Mouse (Mus musculus) forebrain, embryonic 10.5 days (tissue): ENCODE data around the gene Prss33. TPM values are rescaled to one million over a fixed set of nuclear protein-coding genes. Genes with fewer than 3 reads are reported as not detected.

Experiments used
- DNase-seq: peaks from one replicate; pipeline ENCODE4 v3.0.0-alpha.2; 2017; ENCODE audit warnings: low spot score; ENCODE audit errors: extremely low spot score
- H3K27ac ChIP-seq: fragments of 300-500 bp; sonication (generic); 2 replicates; pipeline ENCODE4 v1.5.1; 2016; ENCODE audit warnings: mild to moderate bottlenecking
- H3K27me3 ChIP-seq: fragments of 300-500 bp; sonication (generic); 2 replicates; pipeline ENCODE4 v1.6.1; 2016; ENCODE audit warnings: mild to moderate bottlenecking; ENCODE audit not compliant: poor library complexity, severe bottlenecking
- H3K36me3 ChIP-seq: fragments of 300-500 bp; sonication (generic); replicated peaks from 2 replicates; pipeline ENCODE4 v1.6.1; 2016; ENCODE audit warnings: mild to moderate bottlenecking, moderate library complexity
- H3K4me1 ChIP-seq: fragments of 300-500 bp; sonication (generic); 2 replicates; pipeline ENCODE4 v1.6.1; 2016
- H3K4me3 ChIP-seq: fragments of 300-500 bp; sonication (generic); 2 replicates; pipeline ENCODE4 v1.5.1; 2016; ENCODE audit warnings: mild to moderate bottlenecking, moderate library complexity
- H3K9me3 ChIP-seq: fragments of 300-500 bp; sonication (generic); 2 replicates; pipeline ENCODE4 v1.6.1; 2016; ENCODE audit warnings: mild to moderate bottlenecking, moderate library complexity
- WGBS: fragments of 180-500 bp; shearing (Covaris S2); methylation state at CpG from one replicate; pipeline ENCODE4 v1.1.7; 2016; 5-methylcytosine and 5-hydroxymethylcytosine counted together
- polyA plus RNA-seq: library from polyadenylated mRNA; unstranded; fragments of >200 nt; fragmentation: Nextera tagmentation; extraction: Ambion mirVana; gene quantifications from 2 replicates; pipeline ENCODE4 v1.2.1, GENCODE M21; 2016

Gene Prss33
- polyA plus RNA-seq, 1 experiment from 2014 or later: not detected

- peaks cover 48% of the 10 kb centered on the region for H3K9me3 ChIP-seq
- 0 out of 2 replicates have a peak, but pooled peaks cover 3% of the 10 kb centered on the region for H3K4me1 ChIP-seq
- peaks cover 100% of the 10 kb centered on the region for H3K36me3 ChIP-seq
- no peak overlapping the region for H3K4me3 ChIP-seq
- WGBS: 97% methylated on average over 5 of the region's 5 CpGs
- no peak overlapping the region for H3K27ac ChIP-seq
- DNase-seq: no peak
- H3K27me3 ChIP-seq: no peaks in the 10 kb centered on the region
These were observed 15.1 kb downstream of the Prss33 start for GRCm38 (mm10) chr17:23820731-23821130.

GRCm38 (mm10) chr17:23819235-23819634 is 16.6 kb downstream of the Prss33 start:
- Histone ChIP-seq H3K36me3 (peaks cover 100% of the 10 kb centered on the region), H3K4me3 (no peak overlapping the region), H3K27me3 (no peaks in the 10 kb centered on the region), H3K27ac (no peak overlapping the region), H3K4me1 (no peaks in the 10 kb centered on the region), H3K9me3 (peaks cover 60% of the 10 kb centered on the region)
- 98% methylated on average over 25 of the region's 25 CpGs for WGBS
- no peak for DNase-seq

GRCm38 (mm10) chr17:23818579-23818978 is 17.3 kb downstream of the Prss33 start:
- H3K27ac ChIP-seq: no peak overlapping the region
- H3K27me3 ChIP-seq: no peaks in the 10 kb centered on the region
- WGBS: 95% methylated on average over 8 of the region's 8 CpGs
- H3K4me3 ChIP-seq: no peak overlapping the region
- no peak for DNase-seq
- H3K4me1 ChIP-seq: no peaks in the 10 kb centered on the region
- H3K36me3 ChIP-seq: peaks cover 100% of the 10 kb centered on the region
- H3K9me3 ChIP-seq: peaks cover 60% of the 10 kb centered on the region

DNA sequence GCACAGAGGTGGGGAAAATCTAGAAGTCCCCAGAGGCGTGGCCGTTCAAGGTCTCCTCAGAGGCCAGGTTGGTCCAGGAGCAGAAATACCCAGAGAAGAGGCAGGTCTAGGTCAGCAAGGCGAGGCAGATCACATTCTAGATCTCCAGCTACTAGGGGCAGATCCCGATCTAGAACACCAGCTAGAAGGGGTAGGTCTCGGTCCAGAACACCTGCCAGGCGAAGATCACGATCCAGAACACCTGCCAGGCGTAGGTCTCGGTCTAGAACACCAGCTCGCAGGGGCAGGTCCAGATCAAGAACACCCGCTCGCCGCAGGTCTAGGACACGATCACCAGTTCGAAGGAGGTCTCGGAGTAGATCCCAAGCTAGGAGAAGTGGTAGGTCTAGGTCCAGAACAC is 20.2 kb downstream of the Prss33 start:
- no peak overlapping the region; the same call in 1 of the 2 replicates for H3K4me3 ChIP-seq
- peaks cover 100% of the 10 kb centered on the region for H3K36me3 ChIP-seq
- H3K4me1 ChIP-seq: no peaks in the 10 kb centered on the region
- H3K9me3 ChIP-seq: peaks cover 59% of the 10 kb centered on the region
- H3K27ac ChIP-seq: no peak overlapping the region
- 99% methylated on average over 16 of the region's 16 CpGs for WGBS
- DNase-seq: no peak
- H3K27me3 ChIP-seq: no peaks in the 10 kb centered on the region

- Histone ChIP-seq H3K9me3 (no peaks in the 10 kb centered on the region), H3K4me3 (no peak overlapping the region), H3K27ac (no peak overlapping the region), H3K27me3 (no peaks in the 10 kb centered on the region), H3K36me3 (peaks cover 65% of the 10 kb centered on the region), H3K4me1 (peaks cover 28% of the 10 kb centered on the region)
- DNase-seq: no peak
- WGBS: 92% methylated on average over 3 of the region's 3 CpGs
These were observed 27.9 kb downstream of the Prss33 start for GRCm38 (mm10) chr17:23807918-23808317.

DNA sequence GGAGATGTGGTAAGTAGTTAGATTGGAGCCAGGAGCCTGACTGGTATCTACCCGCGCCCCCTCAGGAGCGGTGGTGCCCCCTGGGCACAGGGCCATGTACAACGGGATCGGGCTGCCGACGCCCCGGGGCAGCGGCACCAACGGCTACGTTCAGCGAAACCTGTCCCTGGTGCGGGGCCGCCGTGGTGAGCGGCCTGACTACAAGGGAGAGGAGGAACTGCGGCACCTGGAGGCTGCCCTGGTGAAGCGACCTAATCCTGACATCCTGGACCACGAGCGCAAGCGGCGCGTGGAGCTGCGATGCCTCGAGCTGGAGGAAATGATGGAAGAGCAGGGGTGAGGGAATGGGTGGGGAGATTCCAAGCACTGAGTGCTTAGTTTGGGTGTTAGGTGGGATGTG is 29.0 kb downstream of the Prss33 start:
- H3K9me3 ChIP-seq: no peaks in the 10 kb centered on the region
- H3K27ac ChIP-seq: no peak overlapping the region
- 91% methylated on average over 25 of the region's 25 CpGs for WGBS
- no peaks in the 10 kb centered on the region for H3K27me3 ChIP-seq
- no peak for DNase-seq
- H3K4me1 ChIP-seq: peaks cover 34% of the 10 kb centered on the region
- H3K4me3 ChIP-seq: peak overlapping the region; percentile 17
- peaks cover 54% of the 10 kb centered on the region for H3K36me3 ChIP-seq

- H3K27ac ChIP-seq: peak overlapping the region; percentile 98
- no peaks in the 10 kb centered on the region for H3K27me3 ChIP-seq
- peaks cover 38% of the 10 kb centered on the region for H3K4me1 ChIP-seq
- DNase-seq: no peak
- H3K9me3 ChIP-seq: no peaks in the 10 kb centered on the region
- H3K36me3 ChIP-seq: peaks cover 31% of the 10 kb centered on the region
- 15% methylated on average over 8 of the region's 8 CpGs for WGBS
- H3K4me3 ChIP-seq: peak overlapping the region; percentile 99
These were observed 31.3 kb downstream of the Prss33 start for GRCm38 (mm10) chr17:23804426-23805085.

DNA sequence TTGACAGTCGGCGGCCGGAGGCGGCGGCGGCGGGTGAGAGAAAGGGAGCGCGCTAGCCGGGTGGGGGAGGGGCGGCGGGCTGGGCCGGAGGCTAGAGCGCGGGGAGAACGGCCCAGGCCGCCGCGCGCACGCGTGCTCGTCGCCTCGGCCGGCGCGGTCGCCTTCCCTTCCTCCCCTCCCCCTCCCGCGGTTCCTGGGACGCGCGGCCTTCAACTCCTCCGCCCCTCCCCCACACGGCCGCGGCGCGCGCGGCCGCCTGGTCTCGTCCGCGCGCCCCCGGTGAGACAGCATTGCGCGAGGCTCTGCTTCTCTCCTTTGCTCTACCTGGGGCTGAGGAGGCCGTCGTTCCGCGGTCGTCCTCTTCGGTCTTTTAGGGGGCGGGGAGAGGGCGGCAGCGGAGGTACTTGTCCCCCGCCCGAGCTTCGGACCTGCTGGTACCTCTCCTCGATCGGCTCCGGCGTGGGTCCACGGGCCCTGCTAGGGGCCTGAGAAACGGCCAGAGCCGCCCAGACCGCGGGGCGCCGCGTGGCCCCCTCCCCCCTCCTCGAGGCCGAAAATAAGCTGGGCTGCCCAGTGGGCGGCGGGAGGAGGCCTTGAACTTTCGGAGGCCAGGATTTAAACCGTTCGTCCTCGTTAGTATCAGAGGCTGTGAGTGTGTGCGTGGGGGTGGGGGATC is 32.4 kb downstream of the Prss33 start:
- peak overlapping the region; percentile 99 for H3K4me3 ChIP-seq
- H3K4me1 ChIP-seq: peaks cover 38% of the 10 kb centered on the region
- under 1% methylated on average over 82 of the region's 83 CpGs for WGBS
- H3K9me3 ChIP-seq: no peaks in the 10 kb centered on the region
- H3K27me3 ChIP-seq: no peaks in the 10 kb centered on the region
- peaks cover 21% of the 10 kb centered on the region for H3K36me3 ChIP-seq
- peak overlapping the region; percentile 98 for H3K27ac ChIP-seq
- peak; percentile 85 for DNase-seq

DNA sequence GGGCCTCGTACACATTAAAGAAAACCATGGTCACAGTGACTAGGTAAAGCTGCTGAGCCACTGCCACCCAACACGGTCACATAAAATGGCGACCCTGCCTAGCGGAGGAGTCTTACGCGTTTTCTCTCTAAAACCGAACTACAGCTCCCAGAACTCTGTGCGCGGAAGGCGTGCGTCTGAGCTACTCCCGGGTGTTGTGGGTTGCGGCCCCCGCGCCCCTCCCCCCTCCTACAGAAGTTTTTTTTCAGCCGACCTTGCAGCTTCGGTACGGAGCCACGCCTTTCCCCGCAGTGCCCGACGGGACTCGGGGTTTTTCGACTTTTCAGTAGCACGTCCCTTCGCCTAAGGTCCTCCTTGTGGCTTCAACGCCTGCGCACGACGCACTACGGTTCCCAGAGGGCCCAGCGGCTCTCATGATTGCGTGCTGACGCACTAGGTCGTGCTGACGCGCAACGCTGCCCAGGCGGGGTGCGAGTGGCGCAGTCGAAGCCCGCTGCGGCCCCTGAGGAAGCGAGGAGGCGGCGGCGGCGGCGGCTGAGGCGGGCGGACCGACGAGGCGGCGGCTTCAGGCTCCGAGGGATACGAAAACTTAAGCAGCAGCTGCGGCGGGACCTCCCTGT is 33.0 kb downstream of the Prss33 start:
- Histone ChIP-seq H3K9me3 (no peaks in the 10 kb centered on the region), H3K36me3 (peaks cover 15% of the 10 kb centered on the region), H3K27ac (peak overlapping the region; percentile 98), H3K4me1 (peaks cover 38% of the 10 kb centered on the region), H3K27me3 (no peaks in the 10 kb centered on the region), H3K4me3 (peak overlapping the region; percentile 99)
- WGBS: under 1% methylated on average over 60 of the region's 60 CpGs
- peak; percentile 98 for DNase-seq

- 94% methylated on average over 10 of the region's 10 CpGs for WGBS
- no peak for DNase-seq
- no peak overlapping the region; the same call in 1 of the 2 replicates for H3K27ac ChIP-seq
These were observed 34.2 kb downstream of the Prss33 start for GRCm38 (mm10) chr17:23801627-23802026.

DNA sequence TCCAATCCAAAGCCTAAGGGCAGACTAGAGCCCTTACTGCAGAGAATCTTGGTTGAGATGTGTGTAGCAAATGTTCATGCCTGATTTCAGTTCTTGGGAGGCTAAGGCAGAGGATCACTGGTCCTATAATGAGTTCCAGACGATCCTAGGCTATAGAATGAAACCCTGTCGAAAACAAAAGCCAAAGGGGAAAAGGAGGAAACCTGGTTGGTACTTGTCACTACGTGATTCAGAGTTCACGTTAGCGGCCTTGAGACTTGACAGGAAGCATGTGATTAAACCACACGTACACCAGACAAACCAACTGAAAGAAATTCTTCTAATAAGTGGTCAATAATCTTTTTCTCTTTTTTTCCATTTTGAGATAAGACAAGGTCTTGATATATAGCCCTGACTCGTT is 38.5 kb downstream of the Prss33 start:
- Histone ChIP-seq H3K4me3 (no peak overlapping the region), H3K27ac (no peak overlapping the region), H3K27me3 (no peaks in the 10 kb centered on the region), H3K36me3 (0 out of 2 replicates have a peak, but pooled peaks cover 4% of the 10 kb centered on the region), H3K4me1 (peaks cover 7% of the 10 kb centered on the region), H3K9me3 (no peaks in the 10 kb centered on the region)
- WGBS: 70% methylated on average over 7 of the region's 7 CpGs
- no peak for DNase-seq

More at GRCm38 (mm10) chr17:23801627-23802026, 34.2 kb downstream of the Prss33 start:
- no peak overlapping the region; the same call in 1 of the 2 replicates for H3K4me3 ChIP-seq
- peaks cover 6% of the 10 kb centered on the region for H3K36me3 ChIP-seq
- no peaks in the 10 kb centered on the region for H3K27me3 ChIP-seq
- H3K4me1 ChIP-seq: peaks cover 33% of the 10 kb centered on the region
- no peaks in the 10 kb centered on the region for H3K9me3 ChIP-seq

DNA sequence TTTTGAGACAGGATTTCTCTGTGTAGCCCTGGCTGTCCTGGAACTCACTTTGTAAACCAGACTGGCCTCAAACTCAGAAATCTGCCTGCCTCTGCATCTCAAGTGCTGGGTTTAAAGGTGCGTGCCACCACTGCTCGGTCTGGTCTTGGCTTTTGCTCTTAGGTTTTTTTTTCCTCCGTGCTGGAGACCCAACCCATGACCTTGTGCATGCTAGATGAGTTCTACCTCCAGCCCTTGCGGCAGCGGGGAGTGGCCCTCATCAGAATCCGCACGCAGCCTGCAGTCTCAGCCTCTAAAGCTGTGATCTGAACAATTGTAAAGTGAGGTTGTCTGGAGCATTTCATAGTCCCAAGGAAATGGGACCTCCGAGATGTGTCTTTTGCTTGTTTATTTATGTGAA is 40.5 kb downstream of the Prss33 start:
- Histone ChIP-seq H3K4me3 (no peak overlapping the region), H3K9me3 (no peaks in the 10 kb centered on the region), H3K4me1 (peaks cover 10% of the 10 kb centered on the region), H3K27ac (no peak overlapping the region), H3K27me3 (no peaks in the 10 kb centered on the region), H3K36me3 (0 out of 2 replicates have a peak, but pooled peaks cover 4% of the 10 kb centered on the region)
- no peak for DNase-seq
- 96% methylated on average over 8 of the region's 8 CpGs for WGBS

DNA sequence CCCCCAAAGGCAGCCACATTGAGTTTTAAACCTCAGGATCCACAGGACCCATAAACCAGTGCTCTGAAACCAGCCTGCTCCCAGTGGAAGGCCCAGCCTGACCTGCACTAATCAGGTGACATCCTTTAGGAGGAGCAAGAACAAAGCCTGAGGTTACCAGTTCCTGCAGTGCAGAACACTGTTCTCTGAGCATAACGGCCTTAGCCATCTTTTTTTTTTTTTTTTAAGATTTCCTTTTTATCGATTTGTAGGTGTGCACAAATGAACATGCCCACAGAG is 44.8 kb downstream of the Prss33 start:
- H3K36me3 ChIP-seq: no peaks in the 10 kb centered on the region
- no peaks in the 10 kb centered on the region for H3K27me3 ChIP-seq
- H3K9me3 ChIP-seq: no peaks in the 10 kb centered on the region
- WGBS: 54% methylated on average over 2 of the region's 2 CpGs
- H3K4me1 ChIP-seq: peaks cover 26% of the 10 kb centered on the region
- peak overlapping the region; percentile 54 for H3K4me3 ChIP-seq
- no peak for DNase-seq
- peak overlapping the region; percentile 90 for H3K27ac ChIP-seq
